Mouse (Mus musculus) ovary, adult 2 months (tissue): ENCODE data around the gene Nipsnap3b. TPM values are rescaled to one million over a fixed set of nuclear protein-coding genes. Genes with fewer than 3 reads are reported as not detected.

Experiments
- polyA plus RNA-seq: library from polyadenylated mRNA; depleted of rRNA; stranded (reverse); fragments of >200 nt; gene quantifications from 2 replicates; pipeline ENCODE4 v1.2.3, GENCODE M21; 2012; rRNA removed

The Nipsnap3b gene
- polyA plus RNA-seq = 30.2 and 33.6 TPM in 2 replicates

DNA sequence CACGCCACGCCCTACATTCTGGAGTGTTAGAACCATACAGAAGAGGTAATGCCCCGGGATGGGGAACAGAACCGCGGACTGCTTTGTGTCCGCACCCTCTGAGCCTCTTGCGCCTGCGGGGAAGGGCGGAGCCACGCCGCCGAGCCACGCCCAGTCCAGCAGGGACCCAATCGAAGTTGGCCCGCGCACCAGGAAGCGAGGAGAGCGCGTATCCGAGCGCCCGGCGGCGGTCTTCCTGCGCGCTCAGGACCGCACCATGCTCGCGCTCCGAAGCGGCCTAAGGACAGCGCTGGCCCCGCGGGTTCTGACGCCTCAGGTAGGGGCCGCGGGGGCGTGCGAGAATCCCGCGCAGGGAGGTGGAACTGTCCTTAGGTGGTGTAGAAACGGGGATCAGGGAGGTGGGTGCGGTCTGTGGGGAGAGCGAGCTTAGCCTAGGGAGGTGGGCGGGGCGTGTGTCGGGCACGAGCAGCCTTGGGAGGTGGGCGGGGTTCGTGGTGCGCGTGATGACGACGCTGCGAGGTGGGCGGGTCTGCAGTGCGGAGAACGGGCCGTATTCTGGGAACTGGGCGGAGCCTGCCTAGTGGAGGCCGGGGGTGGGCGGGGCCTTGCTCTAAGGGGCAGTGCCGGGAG, at the start of gene Nipsnap3b:
Gene Nipsnap3b (plus strand): TSS at position 149 of the 630 bp plus-strand sequence.

DNA sequence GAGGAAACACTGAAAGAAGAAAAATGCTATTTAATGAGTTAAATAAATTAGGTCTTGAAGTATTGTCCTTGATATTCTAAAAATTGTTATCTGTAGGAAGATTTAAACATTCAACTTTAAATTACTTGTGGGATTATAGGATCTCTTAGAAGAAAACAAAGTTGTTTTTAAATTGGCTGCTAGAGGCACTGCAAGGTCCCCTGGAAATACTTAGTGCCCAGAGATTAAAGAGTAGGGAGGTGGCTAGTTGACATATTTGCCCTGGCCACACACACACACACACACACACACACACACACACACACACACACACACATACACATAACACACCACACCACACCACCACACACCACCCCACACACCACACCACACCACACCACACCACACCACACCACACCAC, 47.4 kb upstream of the Nipsnap3b start, which contains the start of gene Olfr270:
Gene Olfr270 (plus strand): TSS at position 301 of the 400 bp plus-strand sequence.

DNA sequence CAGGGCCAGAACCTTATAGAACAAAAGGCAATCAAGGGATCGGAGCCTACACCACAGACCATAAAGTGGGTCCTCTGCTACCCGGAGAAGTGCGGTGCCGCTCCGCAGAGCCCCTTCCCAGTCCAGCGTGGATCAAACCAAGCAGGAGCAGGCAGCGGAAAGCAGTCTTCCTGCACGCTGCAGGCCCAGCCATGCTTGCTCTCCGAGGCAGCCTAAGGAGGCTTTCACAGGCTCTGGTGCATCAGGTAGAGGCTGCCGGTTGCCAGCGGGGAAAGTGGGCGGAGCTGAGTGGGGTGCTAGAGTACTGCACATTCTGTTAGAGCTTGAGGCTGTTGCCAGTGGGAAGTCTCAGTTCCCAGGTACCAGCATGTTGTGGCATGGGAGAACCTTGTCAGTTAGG, 22.4 kb upstream of the Nipsnap3b start, which contains the start of gene Nipsnap3a:
Gene Nipsnap3a (plus strand): TSS at position 25 of the 400 bp plus-strand sequence.

Other genes with a start within 250 kb of the Nipsnap3b start
- not detected in 2 replicates for gene Olfr275, start 197.3 kb upstream of the Nipsnap3b start, polyA plus RNA-seq
- not detected in 2 replicates for gene Olfr273, start 152.6 kb upstream of the Nipsnap3b start, polyA plus RNA-seq
- gene Olfr272, start 92.7 kb upstream of the Nipsnap3b start, polyA plus RNA-seq = not detected in 2 replicates
- gene Olfr270, start 47.3 kb upstream of the Nipsnap3b start, polyA plus RNA-seq = not detected in 2 replicates
- gene Nipsnap3a, start 22.6 kb upstream of the Nipsnap3b start, polyA plus RNA-seq = not detected in 2 replicates
- 28.2 and 45.7 TPM in 2 replicates for gene Abca1, start 148.0 kb downstream of the Nipsnap3b start, polyA plus RNA-seq